ENCODE assay signal across 8 mouse cellular contexts in genomic region chr7:102245775-102246174, GRCm38 (mm10). TPM values are rescaled to one million over a fixed set of nuclear protein-coding genes. Genes with fewer than 3 reads are reported as not detected.
DNase-seq lines count a peak whose midpoint lies in the region; ATAC-seq and TF ChIP-seq lines count a peak whose summit lies in the region.

No protein-coding gene starts in this region.

- H3K9ac ChIP-seq in forebrain, embryonic 13.5 days, result peak overlapping the region; percentile 46
- H3K9ac ChIP-seq in forebrain, postnatal 0 days, result no peak overlapping the region
- H3K9ac ChIP-seq in hindbrain, postnatal 0 days (replicated peaks; ENCODE audit: low read length), result peak overlapping the region; percentile 17; the same call in 1 of the 2 replicates

- no peak for TF ChIP-seq CTCF in forebrain, postnatal 0 days (IDR thresholded peaks at IDR 0.05; ENCODE audit: low read depth)
- TF ChIP-seq CTCF in testis, adult 2 months (IDR thresholded peaks at IDR 0.05; ENCODE audit: control insufficient read depth, insufficient read depth, insufficient replicate concordance, low read depth, low read length), result no peak
- no peak for TF ChIP-seq CTCF in hindbrain, postnatal 0 days (IDR thresholded peaks at IDR 0.05; ENCODE audit: low read depth)
- TF ChIP-seq CTCF in lung, adult 2 months (IDR thresholded peaks at IDR 0.05; ENCODE audit: insufficient read depth, low read length), result no peak

- H3K4me3 ChIP-seq in forebrain, embryonic 13.5 days, result no peak overlapping the region
- H3K4me3 ChIP-seq in forebrain, postnatal 0 days (ENCODE audit: low read depth, low read length), result no peak overlapping the region
- H3K4me3 ChIP-seq in testis, adult 2 months (ENCODE audit: control insufficient read depth, low read depth, low read length), result no peak overlapping the region
- no peak overlapping the region for H3K4me3 ChIP-seq in hindbrain, postnatal 0 days (ENCODE audit: low read length)
- H3K4me3 ChIP-seq in lung, adult 2 months (replicated peaks; ENCODE audit: extremely low read depth, low read depth, low read length), result no peak overlapping the region

- no peaks in the 10 kb centered on the region for H3K9me3 ChIP-seq in forebrain, embryonic 13.5 days (replicated peaks)
- H3K9me3 ChIP-seq in forebrain, postnatal 0 days (ENCODE audit: low read length), result no peaks in the 10 kb centered on the region
- H3K9me3 ChIP-seq in hindbrain, postnatal 0 days (ENCODE audit: low read length), result no peaks in the 10 kb centered on the region

- no peak overlapping the region for H3K4me2 ChIP-seq in forebrain, embryonic 13.5 days
- no peak overlapping the region for H3K4me2 ChIP-seq in forebrain, postnatal 0 days (ENCODE audit: low read depth)
- no peak overlapping the region for H3K4me2 ChIP-seq in hindbrain, postnatal 0 days (ENCODE audit: low read depth, low read length)

- WGBS in forebrain, embryonic 13.5 days, result 6% methylated on average over 1 of the region's 1 CpGs
- WGBS in forebrain, postnatal 0 days, result 3% methylated on average over 1 of the region's 1 CpGs
- WGBS in hindbrain, postnatal 0 days, result 11% methylated on average over 1 of the region's 1 CpGs
- WGBS in lung, adult 2 months, result 0% methylated on average over 1 of the region's 1 CpGs

- peaks cover 34% of the 10 kb centered on the region for H3K4me1 ChIP-seq in forebrain, embryonic 13.5 days
- no peaks in the 10 kb centered on the region for H3K4me1 ChIP-seq in forebrain, postnatal 0 days (ENCODE audit: insufficient read depth)
- H3K4me1 ChIP-seq in testis, adult 2 months (ENCODE audit: control insufficient read depth, insufficient read depth, low read length), result peaks cover 24% of the 10 kb centered on the region
- H3K4me1 ChIP-seq in hindbrain, postnatal 0 days (ENCODE audit: insufficient read depth, low read length), result 0 out of 2 replicates have a peak, but pooled peaks cover 5% of the 10 kb centered on the region
- H3K4me1 ChIP-seq in lung, adult 2 months (ENCODE audit: control insufficient read depth, insufficient read depth, low read length), result peaks cover 69% of the 10 kb centered on the region

- DNase-seq in forebrain, postnatal 0 days, result no peak
- no peak for DNase-seq in testis, postnatal 14 days (ENCODE audit: low spot score)
- DNase-seq in hindbrain, postnatal 0 days (ENCODE audit: low spot score), result peak; percentile 12
- DNase-seq in lung, adult 2 months, result peak; percentile 60
- DNase-seq in natural killer cell, adult 2 months (ENCODE audit: low spot score in 2 of 2), result no peak

- H3K27ac ChIP-seq in forebrain, embryonic 13.5 days, result no peak overlapping the region
- H3K27ac ChIP-seq in forebrain, postnatal 0 days (ENCODE audit: low read depth, low read length), result no peak overlapping the region
- H3K27ac ChIP-seq in testis, adult 2 months (ENCODE audit: control insufficient read depth, insufficient read depth, low read depth, low read length), result peak overlapping the region; percentile 52; the same call in 1 of the 2 replicates
- H3K27ac ChIP-seq in hindbrain, postnatal 0 days, result peak overlapping the region; percentile 48

- TF ChIP-seq POLR2A in testis, adult 2 months (IDR thresholded peaks at IDR 0.05; ENCODE audit: control insufficient read depth, low read depth, low read length), result no peak
- TF ChIP-seq POLR2A in lung, adult 2 months (IDR thresholded peaks at IDR 0.05; ENCODE audit: borderline replicate concordance, extremely low read depth, low read depth, low read length), result no peak

- peaks cover 6% of the 10 kb centered on the region; the same call in 1 of the 2 replicates for H3K36me3 ChIP-seq in forebrain, embryonic 13.5 days (ENCODE audit: poor library complexity, severe bottlenecking)
- 0 out of 2 replicates have a peak, but pooled peaks cover 2% of the 10 kb centered on the region for H3K36me3 ChIP-seq in forebrain, postnatal 0 days (ENCODE audit: insufficient read depth)
- H3K36me3 ChIP-seq in testis, adult 2 months (ENCODE audit: control insufficient read depth, insufficient read depth, low read length), result no peaks in the 10 kb centered on the region
- H3K36me3 ChIP-seq in hindbrain, postnatal 0 days (ENCODE audit: insufficient read depth, low read length), result peaks cover 4% of the 10 kb centered on the region; the same call in 1 of the 2 replicates

- H3K27me3 ChIP-seq in forebrain, embryonic 13.5 days, result no peaks in the 10 kb centered on the region
- H3K27me3 ChIP-seq in forebrain, postnatal 0 days (ENCODE audit: insufficient read depth, low read length), result no peaks in the 10 kb centered on the region
- no peaks in the 10 kb centered on the region for H3K27me3 ChIP-seq in testis, adult 2 months (ENCODE audit: control insufficient read depth, insufficient read depth, low read length)
- no peaks in the 10 kb centered on the region for H3K27me3 ChIP-seq in hindbrain, postnatal 0 days (ENCODE audit: insufficient read depth, low read length)

- ATAC-seq in forebrain, embryonic 13.5 days, result no peak
- ATAC-seq in forebrain, postnatal 0 days, result no peak
- ATAC-seq in hindbrain, postnatal 0 days, result no peak
- ATAC-seq in erythroid progenitor cell, adult 5-6 weeks (replicated peaks; ENCODE audit: low FRiP score, poor library complexity, severe bottlenecking), result no peak

RNA-seq across cellular contexts. Expression of gene Rhog, which starts 10.1 kb away (rescaled TPM):
- polyA plus RNA-seq in forebrain, embryonic 13.5 days (2015; fragmentation: Nextera tagmentation; extraction: Ambion mirVana), result 18.4 and 20.2 TPM in 2 replicates
- total RNA-seq in forebrain, postnatal 0 days (2014; rRNA removed), result 5.7 and 7.0 TPM in 2 replicates
- 14.4 and 15.5 TPM in 2 replicates for polyA plus RNA-seq in forebrain, postnatal 0 days (2015; fragmentation: Nextera tagmentation; extraction: Ambion mirVana)
- 11.2 and 13.2 TPM in 2 replicates for polyA plus RNA-seq in testis, adult 2 months (2012; rRNA removed)
- 12.8 and 17.0 TPM in 2 replicates for total RNA-seq in hindbrain, postnatal 0 days (2014; rRNA removed)
- 22.1 and 22.6 TPM in 2 replicates for polyA plus RNA-seq in hindbrain, postnatal 0 days (2015; fragmentation: Nextera tagmentation; extraction: Ambion mirVana)
- 101 and 113 TPM in 2 replicates for polyA plus RNA-seq in lung, adult 2 months (2012; rRNA removed)
- total RNA-seq in erythroid progenitor cell, adult 5-6 weeks (2015; ENCODE audit: low replicate concordance), result 125 and 176 TPM in 2 replicates
- 27.1 and 35.6 TPM in 2 replicates for total RNA-seq in erythroid progenitor cell, adult 5-6 weeks (2017; ENCODE audit: low replicate concordance)

RNA-seq across cellular contexts. Expression of gene Stim1, which starts 21.8 kb away (rescaled TPM):
- polyA plus RNA-seq in forebrain, embryonic 13.5 days (2015; fragmentation: Nextera tagmentation; extraction: Ambion mirVana), result 8.2 and 8.3 TPM in 2 replicates
- total RNA-seq in forebrain, postnatal 0 days (2014; rRNA removed), result 21.2 and 30.5 TPM in 2 replicates
- polyA plus RNA-seq in forebrain, postnatal 0 days (2015; fragmentation: Nextera tagmentation; extraction: Ambion mirVana), result 12.1 and 15.5 TPM in 2 replicates
- 127 and 130 TPM in 2 replicates for polyA plus RNA-seq in testis, adult 2 months (2012; rRNA removed)
- 32.9 and 34.6 TPM in 2 replicates for total RNA-seq in hindbrain, postnatal 0 days (2014; rRNA removed)
- polyA plus RNA-seq in hindbrain, postnatal 0 days (2015; fragmentation: Nextera tagmentation; extraction: Ambion mirVana), result 17.5 and 17.9 TPM in 2 replicates
- 74.0 and 78.7 TPM in 2 replicates for polyA plus RNA-seq in lung, adult 2 months (2012; rRNA removed)
- 28.9 and 31.7 TPM in 2 replicates for total RNA-seq in erythroid progenitor cell, adult 5-6 weeks (2015; ENCODE audit: low replicate concordance)
- total RNA-seq in erythroid progenitor cell, adult 5-6 weeks (2017; ENCODE audit: low replicate concordance), result 45.2 and 72.3 TPM in 2 replicates

RNA-seq across cellular contexts. Expression of gene Pgap2, which starts 35.8 kb away (rescaled TPM):
- polyA plus RNA-seq in forebrain, embryonic 13.5 days (2015; fragmentation: Nextera tagmentation; extraction: Ambion mirVana), result 50.6 and 52.4 TPM in 2 replicates
- total RNA-seq in forebrain, postnatal 0 days (2014; rRNA removed), result 35.9 and 38.2 TPM in 2 replicates
- polyA plus RNA-seq in forebrain, postnatal 0 days (2015; fragmentation: Nextera tagmentation; extraction: Ambion mirVana), result 41.8 and 50.8 TPM in 2 replicates
- polyA plus RNA-seq in testis, adult 2 months (2012; rRNA removed), result 304 and 321 TPM in 2 replicates
- 50.0 and 73.0 TPM in 2 replicates for total RNA-seq in hindbrain, postnatal 0 days (2014; rRNA removed)
- 59.3 and 61.7 TPM in 2 replicates for polyA plus RNA-seq in hindbrain, postnatal 0 days (2015; fragmentation: Nextera tagmentation; extraction: Ambion mirVana)
- polyA plus RNA-seq in lung, adult 2 months (2012; rRNA removed), result 147 and 180 TPM in 2 replicates
- 15.1 and 31.4 TPM in 2 replicates for total RNA-seq in erythroid progenitor cell, adult 5-6 weeks (2015; ENCODE audit: low replicate concordance)
- total RNA-seq in erythroid progenitor cell, adult 5-6 weeks (2017; ENCODE audit: low replicate concordance), result 6.5 and 16.3 TPM in 2 replicates

RNA-seq across cellular contexts. Expression of gene Nup98, which starts 35.8 kb away (rescaled TPM):
- polyA plus RNA-seq in forebrain, embryonic 13.5 days (2015; fragmentation: Nextera tagmentation; extraction: Ambion mirVana), result 27.2 and 30.0 TPM in 2 replicates
- total RNA-seq in forebrain, postnatal 0 days (2014; rRNA removed), result 30.7 and 40.9 TPM in 2 replicates
- 6.2 and 9.5 TPM in 2 replicates for polyA plus RNA-seq in forebrain, postnatal 0 days (2015; fragmentation: Nextera tagmentation; extraction: Ambion mirVana)
- 126 and 133 TPM in 2 replicates for polyA plus RNA-seq in testis, adult 2 months (2012; rRNA removed)
- total RNA-seq in hindbrain, postnatal 0 days (2014; rRNA removed), result 33.9 and 37.1 TPM in 2 replicates
- 11.0 and 11.2 TPM in 2 replicates for polyA plus RNA-seq in hindbrain, postnatal 0 days (2015; fragmentation: Nextera tagmentation; extraction: Ambion mirVana)
- 14.2 and 17.8 TPM in 2 replicates for polyA plus RNA-seq in lung, adult 2 months (2012; rRNA removed)
- 63.8 and 64.6 TPM in 2 replicates for total RNA-seq in erythroid progenitor cell, adult 5-6 weeks (2015; ENCODE audit: low replicate concordance)
- 53.6 and 64.2 TPM in 2 replicates for total RNA-seq in erythroid progenitor cell, adult 5-6 weeks (2017; ENCODE audit: low replicate concordance)

Comparison
In these comparisons a context has a peak if more than half of its experiments do, and no peak if none do; other contexts are left out.
1. H3K27ac ChIP-seq: peak in testis, adult 2 months (single experiment) and hindbrain, postnatal 0 days (single experiment); none in forebrain, embryonic 13.5 days (single experiment) and forebrain, postnatal 0 days (single experiment).
2. DNase-seq: peak in hindbrain, postnatal 0 days (single experiment) and lung, adult 2 months (single experiment); none in forebrain, postnatal 0 days (single experiment), testis, postnatal 14 days (single experiment) and natural killer cell, adult 2 months (0 of 2).